Comparison of ENCODE assay signal across 17 mouse cellular contexts in genomic region chr9:97140145-97140932, GRCm38 (mm10). TPM values are rescaled to one million over a fixed set of nuclear protein-coding genes. Genes with fewer than 3 reads are reported as not detected.
DNase-seq lines count a peak whose midpoint lies in the region; ATAC-seq and TF ChIP-seq lines count a peak whose summit lies in the region.
"Had no signal": no experiment of that assay in that cellular context is flagged by ENCODE, and none has a peak within 500 bp of the region (broad histone marks: within the 10 kb centered on the region; RNA-seq: fewer than 3 reads in every experiment).

No protein-coding gene starts in this region.

- peaks cover 12% of the 10 kb centered on the region for H3K4me1 ChIP-seq in heart, embryonic 10.5 days
- H3K4me1 ChIP-seq in intestine, postnatal 0 days (replicated peaks; ENCODE audit: control insufficient read depth, insufficient read depth, low read length) = peaks cover 4% of the 10 kb centered on the region; the same call in 1 of the 2 replicates
- no peaks in the 10 kb centered on the region for H3K4me1 ChIP-seq in stomach, embryonic 15.5 days
- H3K4me1 ChIP-seq: hindbrain, embryonic 12.5 days; lung, embryonic 15.5 days; megakaryocyte, embryonic 14.5 days; neural tube, embryonic 12.5 days had no signal

- no peaks in the 10 kb centered on the region for H3K27me3 ChIP-seq in heart, embryonic 10.5 days (ENCODE audit: insufficient read depth, poor library complexity, severe bottlenecking)
- H3K27me3 ChIP-seq in intestine, postnatal 0 days (replicated peaks; ENCODE audit: control insufficient read depth, insufficient read depth, low read length) = no peaks in the 10 kb centered on the region
- H3K27me3 ChIP-seq in stomach, embryonic 15.5 days (replicated peaks) = no peaks in the 10 kb centered on the region
- H3K27me3 ChIP-seq: heart, embryonic 13.5 days; hindbrain, embryonic 12.5 days; lung, embryonic 15.5 days; neural tube, embryonic 12.5 days had no signal

- WGBS in heart, embryonic 10.5 days = 76% methylated on average over 10 of the region's 10 CpGs
- WGBS in intestine, postnatal 0 days = 44% methylated on average over 10 of the region's 10 CpGs
- 71% methylated on average over 10 of the region's 10 CpGs for WGBS in stomach, embryonic 15.5 days

- no peak for TF ChIP-seq CTCF in intestine, postnatal 0 days (IDR thresholded peaks at IDR 0.05; ENCODE audit: low read depth)

- ATAC-seq in intestine, postnatal 0 days = peak; percentile 72
- 0 out of 2 replicates have a peak, but pooled peaks have one; percentile 31 for ATAC-seq in stomach, embryonic 15.5 days (ENCODE audit: insufficient read depth, low FRiP score, low read depth)
- no peak for ATAC-seq in erythroid progenitor cell, adult 5-6 weeks (replicated peaks; ENCODE audit: low FRiP score, poor library complexity, severe bottlenecking)
- ATAC-seq: activated CD4-positive, CD25-positive, alpha-beta regulatory T cell, adult 4 months; forebrain, embryonic 16.5 days had no signal

- H3K36me3 ChIP-seq in heart, embryonic 10.5 days = no peaks in the 10 kb centered on the region
- no peaks in the 10 kb centered on the region for H3K36me3 ChIP-seq in intestine, postnatal 0 days (ENCODE audit: control insufficient read depth, insufficient read depth)
- H3K36me3 ChIP-seq in stomach, embryonic 15.5 days = no peaks in the 10 kb centered on the region
- H3K36me3 ChIP-seq: heart, embryonic 13.5 days; hindbrain, embryonic 12.5 days; lung, embryonic 15.5 days; neural tube, embryonic 12.5 days had no signal

- no peak overlapping the region for H3K27ac ChIP-seq in heart, embryonic 10.5 days
- peak overlapping the region; percentile 73 for H3K27ac ChIP-seq in intestine, postnatal 0 days (ENCODE audit: low read depth, low read length)
- no peak overlapping the region for H3K27ac ChIP-seq in stomach, embryonic 15.5 days
- H3K27ac ChIP-seq: heart, embryonic 13.5 days; hindbrain, embryonic 12.5 days; lung, embryonic 15.5 days; neural tube, embryonic 12.5 days had no signal

- no peaks in the 10 kb centered on the region for H3K9me3 ChIP-seq in heart, embryonic 10.5 days
- H3K9me3 ChIP-seq in intestine, postnatal 0 days (ENCODE audit: control insufficient read depth) = no peaks in the 10 kb centered on the region
- no peaks in the 10 kb centered on the region for H3K9me3 ChIP-seq in stomach, embryonic 15.5 days
- H3K9me3 ChIP-seq: heart, embryonic 13.5 days; hindbrain, embryonic 12.5 days; lung, embryonic 15.5 days; megakaryocyte, embryonic 14.5 days; neural tube, embryonic 12.5 days had no signal

- H3K4me2 ChIP-seq in intestine, postnatal 0 days (replicated peaks; ENCODE audit: low read depth) = no peak overlapping the region
- H3K4me2 ChIP-seq in stomach, embryonic 15.5 days = no peak overlapping the region
- H3K4me2 ChIP-seq: heart, embryonic 13.5 days; hindbrain, embryonic 12.5 days; lung, embryonic 15.5 days; neural tube, embryonic 12.5 days had no signal

- H3K4me3 ChIP-seq in heart, embryonic 10.5 days = no peak overlapping the region
- no peak overlapping the region for H3K4me3 ChIP-seq in intestine, postnatal 0 days (ENCODE audit: low read depth, low read length)
- H3K4me3 ChIP-seq in stomach, embryonic 15.5 days (replicated peaks) = no peak overlapping the region
- H3K4me3 ChIP-seq: heart, embryonic 13.5 days; hindbrain, embryonic 12.5 days; lung, embryonic 15.5 days; megakaryocyte, embryonic 14.5 days; neural tube, embryonic 12.5 days had no signal

- no peak overlapping the region for H3K9ac ChIP-seq in intestine, postnatal 0 days (ENCODE audit: low read depth, low read length)
- no peak overlapping the region for H3K9ac ChIP-seq in stomach, embryonic 15.5 days
- H3K9ac ChIP-seq: heart, embryonic 13.5 days; hindbrain, embryonic 12.5 days; lung, embryonic 15.5 days; neural tube, embryonic 12.5 days had no signal

- DNase-seq in heart, adult 9 months (ENCODE audit: low spot score in 2 of 2) = peak; percentile 21 to 41
- DNase-seq in heart, embryonic 10.5 days (ENCODE audit: low spot score) = no peak
- peak; percentile 42 to 68 for DNase-seq in gastrocnemius, adult 8-10 months (ENCODE audit: low spot score in 2 of 2)
- DNase-seq in adrenal gland, adult 2 months = no peak
- DNase-seq: cerebellum, adult 2 months; embryo, embryonic 11 days; thymus, adult 2 months had no signal

RNA-seq across cellular contexts. Expression of gene Slc25a36, which starts 29.4 kb away (rescaled TPM):
- polyA plus RNA-seq in heart, embryonic 10.5 days (2016; fragmentation: Nextera tagmentation; extraction: Ambion mirVana) = 57.4 and 63.1 TPM in 2 replicates
- 10 to 100 TPM; 20.0 to 43.6 (median 25.2) TPM for total RNA-seq in gastrocnemius, adult 8-10 months (2022)
- 47.7 and 56.9 TPM in 2 replicates for polyA plus RNA-seq in intestine, postnatal 0 days (2015; fragmentation: Nextera tagmentation; extraction: Ambion mirVana)
- polyA plus RNA-seq in stomach, embryonic 15.5 days (2015; fragmentation: Nextera tagmentation; extraction: Ambion mirVana) = 72.0 and 74.2 TPM in 2 replicates
- total RNA-seq in erythroid progenitor cell, adult 5-6 weeks (2015; ENCODE audit: low replicate concordance) = 17.2 and 18.4 TPM in 2 replicates
- total RNA-seq in erythroid progenitor cell, adult 5-6 weeks (2017; ENCODE audit: low replicate concordance) = 11.2 and 16.0 TPM in 2 replicates
- total RNA-seq in adrenal gland, adult 2 months (2021) = 10 to 100 TPM; 57.4 to 62.0 TPM
- polyA plus RNA-seq in adrenal gland, adult 2 months (2012; rRNA removed) = 7.1 and 8.5 TPM in 2 replicates

Comparison
In these comparisons a context has a peak if more than half of its experiments do, and no peak if none do; other contexts are left out.
1. DNase-seq: peak in heart, adult 9 months (2 of 2) and gastrocnemius, adult 8-10 months (2 of 2); none in heart, embryonic 10.5 days (single experiment) and adrenal gland, adult 2 months (single experiment).